Mouse (Mus musculus) heart, adult 2 months (tissue): ENCODE measurements around the gene Itgb3.
A peak's percentile ranks its signal among the peaks of the same experiment; 100 is the strongest.

Experiments used
- CTCF ChIP-seq: fragments of 200-600 bp; IDR thresholded peaks from 2 replicates; pipeline ENCODE4 v1.8.1; 2022; ENCODE audit warnings: antibody characterized with exemption, mild to moderate bottlenecking, moderate library complexity
- EP300 ChIP-seq: fragments of 200-500 bp; IDR thresholded peaks from 2 replicates; pipeline ENCODE4 v1.6.1; 2011; ENCODE audit warnings: low read depth, low read length, control low read depth; ENCODE audit not compliant: insufficient read depth
- POLR2A ChIP-seq: fragments of 200-500 bp; IDR thresholded peaks from 2 replicates; pipeline ENCODE4 v1.6.1; 2011; ENCODE audit warnings: mild to moderate bottlenecking, low read depth, low read length, control low read depth; ENCODE audit not compliant: insufficient read depth

DNA sequence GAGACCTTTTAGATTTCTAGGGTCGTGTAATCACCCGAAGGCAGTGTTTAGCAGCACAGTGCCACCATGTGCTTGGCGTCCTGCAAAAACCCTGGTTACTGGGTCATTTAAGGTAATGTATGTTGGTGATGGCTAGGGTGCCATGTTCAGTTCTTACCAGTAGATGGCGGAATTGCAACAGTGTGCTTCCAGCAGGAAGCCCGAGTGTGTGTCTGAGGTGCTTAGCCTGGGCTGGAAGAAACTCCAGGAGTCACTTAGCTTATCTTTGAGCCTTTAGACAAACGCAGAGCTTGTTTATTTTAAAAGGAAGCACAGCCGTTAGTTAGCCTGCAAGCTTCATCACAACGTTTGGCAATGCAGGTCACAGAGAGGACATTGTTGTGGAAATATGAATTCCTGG, 17.7 kb upstream of the Itgb3 start:
- no peak for TF ChIP-seq POLR2A
- TF ChIP-seq CTCF = no peak; the same call in 1 of the 2 replicates
- peak; percentile 86 for TF ChIP-seq EP300
